Mouse (Mus musculus) hindbrain, embryonic 16.5 days (tissue): ENCODE data around the gene Rem1. TPM values are rescaled to one million over a fixed set of nuclear protein-coding genes. Genes with fewer than 3 reads are reported as not detected.

Source experiments
- ATAC-seq: fragments of 200-750 bp; cut with Nextera tagmentation; 2 replicates; pipeline ENCODE4 v1.8.0; 2017; ENCODE audit warnings: moderate TSS enrichment, moderate library complexity
- H3K27ac ChIP-seq: fragments of 300-500 bp; sonication (generic); 2 replicates; pipeline ENCODE4 v1.5.1; 2014; ENCODE audit warnings: low read depth, mild to moderate bottlenecking, control low read depth, low read length, moderate library complexity
- H3K27me3 ChIP-seq: fragments of 300-500 bp; sonication (generic); replicated peaks from 2 replicates; pipeline ENCODE4 v1.6.1; 2014; ENCODE audit warnings: low read length; ENCODE audit not compliant: control insufficient read depth, insufficient read depth
- H3K36me3 ChIP-seq: fragments of 300-500 bp; sonication (generic); 2 replicates; pipeline ENCODE4 v1.6.1; 2014; ENCODE audit warnings: mild to moderate bottlenecking, low read length, moderate library complexity, mixed read lengths; ENCODE audit not compliant: control insufficient read depth, insufficient read depth
- H3K4me1 ChIP-seq: fragments of 300-500 bp; sonication (generic); 2 replicates; pipeline ENCODE4 v1.6.1; 2014; ENCODE audit warnings: low read depth, low read length; ENCODE audit not compliant: control insufficient read depth, insufficient read depth
- H3K4me2 ChIP-seq: fragments of 300-500 bp; sonication (generic); 2 replicates; pipeline ENCODE4 v1.6.1; 2014; ENCODE audit warnings: mild to moderate bottlenecking, low read length, control low read depth, moderate library complexity
- H3K4me3 ChIP-seq: fragments of 300-500 bp; sonication (generic); 2 replicates; pipeline ENCODE4 v1.5.1; 2014; ENCODE audit warnings: mild to moderate bottlenecking, low read length, control low read depth, moderate library complexity
- H3K9ac ChIP-seq: fragments of 300-500 bp; sonication (generic); 2 replicates; pipeline ENCODE4 v1.6.1; 2014; ENCODE audit warnings: low read depth, mild to moderate bottlenecking, control low read depth, low read length, moderate library complexity
- H3K9me3 ChIP-seq: fragments of 300-500 bp; sonication (generic); 2 replicates; pipeline ENCODE4 v1.6.1; 2014; ENCODE audit warnings: mild to moderate bottlenecking, low read length, moderate library complexity; ENCODE audit not compliant: control insufficient read depth
- WGBS: fragments of 180-500 bp; shearing (Covaris S2); extraction: QIAGEN DNeasy Blood & Tissue Kit; methylation state at CpG from one replicate; pipeline ENCODE4 v1.1.7; 2014; 5-methylcytosine and 5-hydroxymethylcytosine counted together
- polyA plus RNA-seq: library from polyadenylated mRNA; unstranded; fragments of >200 nt; fragmentation: Nextera tagmentation; extraction: Ambion mirVana; gene quantifications from 2 replicates; pipeline ENCODE4 v1.2.1, GENCODE M21; 2015

Gene Rem1
- polyA plus RNA-seq, 1 experiment from 2014 or later, result 0.80 TPM

DNA sequence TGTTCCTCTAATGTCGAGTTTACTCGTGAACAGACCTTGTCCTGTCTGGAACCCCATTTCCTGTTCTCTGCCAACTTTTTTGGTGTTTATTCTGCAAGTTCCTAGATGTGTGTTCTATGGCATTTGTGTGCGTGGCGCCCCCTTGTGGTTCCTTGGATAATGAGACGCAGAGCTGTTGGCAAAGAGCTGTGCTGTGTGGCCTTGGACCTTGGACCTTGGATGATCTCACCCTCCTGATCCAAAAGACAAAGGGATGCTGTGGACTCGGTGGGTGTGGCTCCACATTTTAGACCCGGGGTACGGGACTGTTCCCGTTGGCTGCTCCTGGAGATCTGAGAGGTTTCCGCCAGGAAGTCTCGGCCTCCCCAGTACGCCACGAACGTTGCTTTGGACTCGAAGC, 22.7 kb upstream of the Rem1 start, which contains the start of gene Defb36:
Defb36 (plus strand) TSS at position 271 of the 400 bp plus-strand sequence.
- no peaks in the 10 kb centered on the region for H3K27me3 ChIP-seq
- H3K4me2 ChIP-seq, result no peak within 1 kb of the TSS
- H3K9ac ChIP-seq, result no peak within 1 kb of the TSS
- H3K27ac ChIP-seq, result no peak within 1 kb of the TSS
- H3K36me3 ChIP-seq, result no peaks in the 10 kb centered on the region
- no peaks in the 10 kb centered on the region for H3K9me3 ChIP-seq
- no peaks in the 10 kb centered on the region for H3K4me1 ChIP-seq
- no peak for ATAC-seq
- 84% methylated on average over 15 of the region's 15 CpGs for WGBS
- H3K4me3 ChIP-seq, result no peak within 1 kb of the TSS

- Histone ChIP-seq H3K4me3 (no peak overlapping the region), H3K27me3 (no peaks in the 10 kb centered on the region), H3K9me3 (no peaks in the 10 kb centered on the region), H3K4me2 (no peak overlapping the region), H3K27ac (no peak overlapping the region), H3K9ac (no peak overlapping the region), H3K4me1 (no peaks in the 10 kb centered on the region), H3K36me3 (no peaks in the 10 kb centered on the region)
- no peak for ATAC-seq
- 61% methylated on average over 6 of the region's 6 CpGs for WGBS
Measured at GRCm38 (mm10) chr2:152607746-152608145, 19.0 kb upstream of the Rem1 start.

DNA sequence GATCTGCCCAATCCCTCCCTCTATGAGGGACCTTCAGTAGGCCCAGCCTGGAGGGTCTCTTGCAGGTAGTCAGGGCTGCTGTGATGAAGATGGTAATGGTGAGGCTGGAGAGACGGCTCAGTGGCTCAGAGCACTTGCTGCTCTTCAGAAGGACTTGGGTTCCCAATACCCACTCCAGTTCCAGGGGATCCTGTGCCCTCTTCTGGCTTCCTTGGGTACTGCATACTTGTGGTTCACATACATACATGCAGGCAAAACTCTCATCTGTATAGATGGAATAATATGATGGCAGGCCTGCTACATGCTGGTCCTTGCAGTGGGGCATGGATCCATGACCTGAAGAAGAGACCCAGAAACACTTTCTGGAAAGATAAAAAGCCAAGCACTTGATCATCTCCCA, 18.0 kb upstream of the Rem1 start:
- H3K9ac ChIP-seq, result no peak overlapping the region
- H3K27ac ChIP-seq, result no peak overlapping the region
- no peak overlapping the region for H3K4me3 ChIP-seq
- H3K27me3 ChIP-seq, result no peaks in the 10 kb centered on the region
- H3K9me3 ChIP-seq, result no peaks in the 10 kb centered on the region
- H3K4me1 ChIP-seq, result no peaks in the 10 kb centered on the region
- H3K36me3 ChIP-seq, result no peaks in the 10 kb centered on the region
- no peak overlapping the region for H3K4me2 ChIP-seq
- whole genome bisulfite sequencing, result 92% methylated on average over 1 of the region's 1 CpGs
- ATAC-seq, result no peak

DNA sequence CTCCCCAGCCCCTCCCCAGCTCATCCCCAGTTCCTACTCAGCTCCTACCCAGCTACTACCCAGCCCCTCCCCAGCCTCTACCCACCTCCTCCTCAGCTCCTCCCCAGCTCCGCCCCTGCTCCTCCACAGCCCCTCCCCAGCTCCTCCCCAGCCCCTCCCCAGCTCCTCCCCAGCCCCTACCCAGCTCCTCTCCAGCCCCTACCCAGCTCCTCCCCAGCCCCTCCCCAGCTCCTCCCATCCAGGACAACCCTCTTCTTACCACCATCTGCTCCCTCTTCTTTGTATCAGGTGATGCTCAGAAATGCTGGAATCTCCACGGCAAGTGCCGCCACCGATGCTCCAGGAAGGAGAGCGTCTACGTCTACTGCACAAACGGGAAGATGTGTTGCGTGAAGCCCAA, 14.6 kb upstream of the Rem1 start:
- H3K36me3 ChIP-seq, result no peaks in the 10 kb centered on the region
- H3K9me3 ChIP-seq, result no peaks in the 10 kb centered on the region
- 29% methylated on average over 8 of the region's 8 CpGs for WGBS
- no peak overlapping the region for H3K27ac ChIP-seq
- no peak overlapping the region for H3K9ac ChIP-seq
- no peak overlapping the region for H3K4me3 ChIP-seq
- H3K4me1 ChIP-seq, result no peaks in the 10 kb centered on the region
- no peak for ATAC-seq
- no peaks in the 10 kb centered on the region for H3K27me3 ChIP-seq
- H3K4me2 ChIP-seq, result no peak overlapping the region

GRCm38 (mm10) chr2:152615563-152615962, 11.2 kb upstream of the Rem1 start:
- 10% methylated on average over 7 of the region's 7 CpGs for WGBS
- Histone ChIP-seq H3K9me3 (no peaks in the 10 kb centered on the region), H3K9ac (no peak overlapping the region), H3K4me3 (no peak overlapping the region), H3K4me1 (no peaks in the 10 kb centered on the region), H3K27ac (no peak overlapping the region), H3K27me3 (no peaks in the 10 kb centered on the region), H3K36me3 (no peaks in the 10 kb centered on the region), H3K4me2 (no peak overlapping the region)
- ATAC-seq, result peak; percentile 76

GRCm38 (mm10) chr2:152616470-152616869, 10.3 kb upstream of the Rem1 start:
- no peak overlapping the region for H3K4me2 ChIP-seq
- H3K27me3 ChIP-seq, result no peaks in the 10 kb centered on the region
- H3K27ac ChIP-seq, result no peak overlapping the region
- H3K4me3 ChIP-seq, result no peak overlapping the region
- no peak overlapping the region for H3K9ac ChIP-seq
- WGBS, result 80% methylated on average over 6 of the region's 6 CpGs
- H3K4me1 ChIP-seq, result no peaks in the 10 kb centered on the region
- no peaks in the 10 kb centered on the region for H3K36me3 ChIP-seq
- no peaks in the 10 kb centered on the region for H3K9me3 ChIP-seq
- no peak for ATAC-seq

GRCm38 (mm10) chr2:152617374-152617773, 9.4 kb upstream of the Rem1 start:
- ATAC-seq, result no peak
- 61% methylated on average over 5 of the region's 5 CpGs for WGBS
- Histone ChIP-seq H3K9me3 (no peaks in the 10 kb centered on the region), H3K4me1 (no peaks in the 10 kb centered on the region), H3K4me3 (no peak overlapping the region), H3K36me3 (no peaks in the 10 kb centered on the region), H3K9ac (no peak overlapping the region), H3K4me2 (no peak overlapping the region), H3K27me3 (no peaks in the 10 kb centered on the region), H3K27ac (no peak overlapping the region)

DNA sequence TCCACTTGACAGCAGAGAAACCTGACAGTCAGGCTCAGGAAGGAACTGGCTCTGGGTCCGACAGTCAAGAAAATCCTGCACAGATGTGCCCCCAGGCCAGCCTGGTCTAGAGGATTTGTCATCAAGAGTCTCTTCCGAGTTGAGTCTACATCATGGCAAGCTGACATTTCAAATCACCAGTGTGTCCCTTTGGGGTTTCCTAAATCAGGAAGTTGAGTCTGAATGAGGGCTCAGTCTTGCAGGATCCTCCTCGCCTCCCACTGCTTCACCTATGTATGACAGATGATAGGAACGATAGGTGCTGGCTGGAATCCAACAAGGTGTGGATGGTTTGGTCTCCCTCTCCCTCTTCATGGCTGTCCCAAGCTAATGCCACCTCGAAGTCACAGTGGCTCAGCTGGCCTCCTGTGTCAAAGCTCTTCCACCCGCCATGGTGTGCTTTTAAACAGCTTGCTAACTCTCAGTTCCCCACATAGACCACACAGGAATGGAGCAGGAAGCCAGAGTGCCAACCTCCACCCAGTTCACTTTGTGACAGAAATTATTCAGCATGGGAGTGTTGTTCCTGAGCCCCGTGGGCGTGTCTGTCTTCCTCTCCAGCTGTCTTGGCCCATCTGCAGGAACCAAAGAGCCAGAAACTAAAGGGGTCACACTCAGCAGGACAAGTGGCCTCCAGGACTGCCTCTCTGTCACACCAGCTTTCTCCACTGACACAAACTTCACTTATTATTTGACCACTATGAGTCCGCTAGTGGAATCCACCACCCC, 6.2 kb upstream of the Rem1 start:
- Histone ChIP-seq H3K9me3 (no peaks in the 10 kb centered on the region), H3K27me3 (0 out of 2 replicates have a peak, but pooled peaks cover 2% of the 10 kb centered on the region), H3K4me2 (no peak overlapping the region), H3K4me3 (no peak overlapping the region), H3K4me1 (no peaks in the 10 kb centered on the region), H3K36me3 (no peaks in the 10 kb centered on the region), H3K27ac (no peak overlapping the region), H3K9ac (no peak overlapping the region)
- ATAC-seq, result no peak
- 73% methylated on average over 9 of the region's 9 CpGs for whole genome bisulfite sequencing

DNA sequence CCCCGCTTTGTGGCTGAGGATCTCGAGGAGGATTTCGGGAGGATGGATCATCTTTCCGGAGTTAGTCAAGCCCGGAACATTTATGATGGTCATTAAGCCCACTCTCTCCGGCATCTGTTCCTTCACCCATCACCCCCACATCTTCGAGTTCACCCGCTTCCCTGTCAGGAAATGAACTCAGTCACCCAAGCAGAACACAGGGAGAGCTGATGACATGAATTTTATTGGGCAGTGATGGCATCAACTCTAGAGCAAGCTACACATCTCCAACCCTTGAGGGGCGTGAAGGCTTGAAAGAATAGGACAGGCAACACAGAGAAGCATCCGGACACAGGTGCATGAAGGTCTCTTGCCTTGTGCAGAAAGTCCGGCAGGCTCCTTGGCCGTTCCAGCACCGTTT, 4.6 kb upstream of the Rem1 start:
- Histone ChIP-seq H3K27me3 (0 out of 2 replicates have a peak, but pooled peaks cover 2% of the 10 kb centered on the region), H3K4me3 (no peak overlapping the region), H3K27ac (no peak overlapping the region), H3K9me3 (no peaks in the 10 kb centered on the region), H3K36me3 (no peaks in the 10 kb centered on the region), H3K9ac (no peak overlapping the region), H3K4me2 (no peak overlapping the region), H3K4me1 (peaks cover 8% of the 10 kb centered on the region)
- no peak for ATAC-seq
- 90% methylated on average over 13 of the region's 13 CpGs for WGBS
